Mouse (Mus musculus) spleen, adult 2 months (tissue): ENCODE results near the gene Prr7.

Experiments
- CTCF ChIP-seq: fragments of 200-500 bp; IDR thresholded peaks from 2 replicates; pipeline ENCODE4 v1.5.1; 2011; ENCODE audit warnings: mild to moderate bottlenecking, inconsistent platforms; ENCODE audit not compliant: insufficient read depth, insufficient read length, insufficient replicate concordance; ENCODE audit errors: extremely low read depth
- POLR2A ChIP-seq: fragments of 200-500 bp; IDR thresholded peaks from 2 replicates; pipeline ENCODE4 v1.6.1; 2011; ENCODE audit warnings: low read depth, low read length, inconsistent platforms

DNA sequence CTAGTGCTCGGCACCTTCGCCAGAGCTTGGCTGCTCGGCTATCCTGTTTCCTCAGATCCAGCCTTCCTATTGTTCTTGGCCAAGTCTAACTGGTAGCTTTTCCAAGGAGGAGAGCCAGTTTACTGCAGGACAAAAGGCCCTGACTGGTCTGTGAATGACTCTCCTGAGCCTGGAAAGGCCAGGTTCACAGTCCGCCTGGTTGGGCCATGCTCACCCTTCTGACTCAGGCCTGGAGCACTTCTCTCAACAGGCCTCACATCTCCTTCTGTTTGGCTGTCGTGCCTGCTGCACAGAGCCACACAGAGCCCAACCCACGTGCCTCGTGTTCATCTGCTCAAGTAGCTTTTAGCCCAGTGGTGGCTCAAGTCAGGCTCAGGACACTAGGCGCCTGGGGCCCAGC, 58.7 kb downstream of the Prr7 start:
- TF ChIP-seq CTCF = no peak
- TF ChIP-seq POLR2A = no peak
